Mouse (Mus musculus) thymus, adult 2 months (tissue): ENCODE results near the gene Ift140. TPM values are rescaled to one million over a fixed set of nuclear protein-coding genes. Genes with fewer than 3 reads are reported as not detected.

ENCODE experiments used
- DNase-seq: peaks from one replicate; pipeline ENCODE4 v3.0.0; 2021
- H3K27ac ChIP-seq: fragments of 200-500 bp; 2 replicates; pipeline ENCODE4 v1.5.1; 2012; ENCODE audit warnings: low read length, control low read depth; ENCODE audit not compliant: control insufficient read depth, insufficient read depth
- H3K27me3 ChIP-seq: fragments of 200-500 bp; 2 replicates; pipeline ENCODE4 v1.6.1; 2012; ENCODE audit warnings: mild to moderate bottlenecking, low read length, moderate library complexity, mixed read lengths; ENCODE audit not compliant: control insufficient read depth, insufficient read depth
- H3K36me3 ChIP-seq: fragments of 200-500 bp; 2 replicates; pipeline ENCODE4 v1.6.1; 2012; ENCODE audit warnings: mild to moderate bottlenecking, low read length, moderate library complexity; ENCODE audit not compliant: control insufficient read depth, insufficient read depth
- H3K4me1 ChIP-seq: fragments of 200-500 bp; replicated peaks from 2 replicates; pipeline ENCODE4 v1.6.1; 2012; ENCODE audit warnings: low read length; ENCODE audit not compliant: control insufficient read depth, insufficient read depth
- H3K4me3 ChIP-seq: fragments of 200-500 bp; 2 replicates; pipeline ENCODE4 v1.5.1; 2012; ENCODE audit warnings: mild to moderate bottlenecking, low read length, control low read depth, moderate library complexity; ENCODE audit not compliant: control insufficient read depth, insufficient read depth
- CTCF ChIP-seq: fragments of 200-500 bp; IDR thresholded peaks from 2 replicates; pipeline ENCODE4 v1.5.1; 2012; ENCODE audit warnings: mild to moderate bottlenecking, control low read depth, low read length, moderate library complexity, borderline replicate concordance; ENCODE audit not compliant: control insufficient read depth, poor library complexity, insufficient read depth; ENCODE audit errors: extremely low read depth
- POLR2A ChIP-seq: fragments of 200-500 bp; IDR thresholded peaks from 2 replicates; pipeline ENCODE4 v1.6.1; 2012; ENCODE audit warnings: mild to moderate bottlenecking, low read length, control low read depth, moderate library complexity; ENCODE audit not compliant: control insufficient read depth, poor library complexity, insufficient read depth; ENCODE audit errors: extremely low read depth
- WGBS: fragments of 180-500 bp; shearing (Covaris S2); methylation state at CpG from one replicate; pipeline ENCODE4 v1.1.7; 2018; 5-methylcytosine and 5-hydroxymethylcytosine counted together
- polyA plus RNA-seq: library from polyadenylated mRNA; depleted of rRNA; stranded (reverse); fragments of >200 nt; gene quantifications from 2 replicates; pipeline ENCODE4 v1.2.3, GENCODE M21; 2012; rRNA removed

Ift140 gene
- polyA plus RNA-seq, 1 experiment: 17.0 TPM

GRCm38 (mm10) chr17:25127079-25127478 is 111.2 kb downstream of the Ift140 start:
- Histone ChIP-seq H3K36me3 (no peaks in the 10 kb centered on the region), H3K27ac (no peak overlapping the region), H3K4me1 (no peaks in the 10 kb centered on the region), H3K4me3 (no peak overlapping the region), H3K27me3 (no peaks in the 10 kb centered on the region)
- TF ChIP-seq POLR2A (no peak), CTCF (no peak)
- 62% methylated on average over 8 of the region's 8 CpGs for WGBS
- DNase-seq: no peak

DNA sequence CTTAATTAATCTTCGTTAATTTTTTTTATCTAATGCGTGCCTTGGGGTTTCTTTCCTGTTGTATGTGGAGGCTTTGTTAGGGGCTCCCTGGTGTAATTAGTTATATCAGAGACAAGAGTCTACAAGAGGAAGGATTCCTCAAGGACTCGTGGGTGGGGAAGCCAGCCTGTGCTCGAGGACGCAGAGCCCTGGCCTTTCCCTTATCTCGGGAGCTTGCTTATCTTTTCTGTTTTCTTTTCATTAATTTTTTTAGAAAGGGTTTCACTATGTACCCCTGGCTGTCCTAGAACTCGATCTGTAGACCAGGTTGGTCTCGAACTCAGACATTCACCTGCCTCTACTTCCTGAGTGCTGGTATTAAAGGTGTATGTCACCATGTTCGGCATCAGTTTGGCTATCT is 111.8 kb downstream of the Ift140 start:
- 82% methylated on average over 9 of the region's 9 CpGs for WGBS
- TF ChIP-seq CTCF (no peak), POLR2A (no peak)

GRCm38 (mm10) chr17:25130060-25130459 is 114.2 kb downstream of the Ift140 start:
- DNase-seq: no peak
- no peaks in the 10 kb centered on the region for H3K36me3 ChIP-seq
- H3K27ac ChIP-seq: no peak overlapping the region
- 94% methylated on average over 1 of the region's 1 CpGs for WGBS
- H3K27me3 ChIP-seq: no peaks in the 10 kb centered on the region
- H3K4me3 ChIP-seq: no peak overlapping the region
- no peak for TF ChIP-seq POLR2A
- TF ChIP-seq CTCF: no peak
- H3K4me1 ChIP-seq: peaks cover 5% of the 10 kb centered on the region

More for the DNA sequence above, 111.8 kb downstream of the Ift140 start:
- Histone ChIP-seq H3K4me1 (no peaks in the 10 kb centered on the region), H3K27me3 (no peaks in the 10 kb centered on the region), H3K36me3 (no peaks in the 10 kb centered on the region), H3K4me3 (no peak overlapping the region), H3K27ac (no peak overlapping the region)
- DNase-seq: no peak

DNA sequence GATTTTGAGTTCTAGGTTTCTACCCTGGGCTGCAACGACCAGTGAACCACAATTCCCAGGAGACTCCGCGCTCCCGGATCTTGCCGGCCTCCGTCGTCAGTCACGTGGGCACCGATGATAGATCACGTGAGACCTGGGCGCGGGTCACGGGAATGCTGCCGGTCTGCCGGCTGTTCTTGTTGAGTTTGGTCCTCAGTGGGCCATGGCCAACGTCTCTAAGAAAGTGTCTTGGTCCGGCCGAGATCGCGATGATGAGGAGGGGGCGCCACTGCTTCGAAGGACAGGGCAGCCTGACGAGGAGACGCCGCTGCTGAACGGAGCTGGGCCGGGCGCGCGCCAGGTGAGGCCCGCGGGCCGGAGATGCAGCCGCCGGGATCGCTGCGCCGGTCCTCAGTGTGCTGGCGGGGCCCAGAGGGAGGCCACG is 117.4 kb downstream of the Ift140 start, which contains the start of gene Clcn7:
TSS of gene Clcn7 (plus strand) at position 117 of the 424 bp plus-strand sequence.
- Histone ChIP-seq H3K27ac (no peak within 1 kb of the TSS), H3K4me3 (peak within 1 kb of the TSS; percentile 84), H3K4me1 (peaks cover 5% of the 10 kb centered on the region), H3K36me3 (no peaks in the 10 kb centered on the region), H3K27me3 (no peaks in the 10 kb centered on the region)
- DNase-seq: peak; percentile 91
- under 1% methylated on average over 40 of the region's 40 CpGs for WGBS
- TF ChIP-seq CTCF (no peak), POLR2A (peak; percentile 56; the same call in 1 of the 2 replicates)

- no peak overlapping the region for H3K4me3 ChIP-seq
- H3K36me3 ChIP-seq: no peaks in the 10 kb centered on the region
- WGBS: 95% methylated on average over 6 of the region's 6 CpGs
- no peak for TF ChIP-seq CTCF
- TF ChIP-seq POLR2A: no peak
- DNase-seq: no peak
- H3K27me3 ChIP-seq: no peaks in the 10 kb centered on the region
- H3K27ac ChIP-seq: no peak overlapping the region
- peaks cover 5% of the 10 kb centered on the region for H3K4me1 ChIP-seq
Observed at GRCm38 (mm10) chr17:25135622-25136021, 119.7 kb downstream of the Ift140 start.

- WGBS: 97% methylated on average over 1 of the region's 1 CpGs
- H3K4me3 ChIP-seq: no peak overlapping the region
- H3K27ac ChIP-seq: no peak overlapping the region
- no peaks in the 10 kb centered on the region for H3K27me3 ChIP-seq
- no peak for TF ChIP-seq CTCF
- no peak for TF ChIP-seq POLR2A
- DNase-seq: no peak
- peaks cover 4% of the 10 kb centered on the region for H3K4me1 ChIP-seq
- H3K36me3 ChIP-seq: no peaks in the 10 kb centered on the region
Observed at GRCm38 (mm10) chr17:25138803-25139202, 122.9 kb downstream of the Ift140 start.

DNA sequence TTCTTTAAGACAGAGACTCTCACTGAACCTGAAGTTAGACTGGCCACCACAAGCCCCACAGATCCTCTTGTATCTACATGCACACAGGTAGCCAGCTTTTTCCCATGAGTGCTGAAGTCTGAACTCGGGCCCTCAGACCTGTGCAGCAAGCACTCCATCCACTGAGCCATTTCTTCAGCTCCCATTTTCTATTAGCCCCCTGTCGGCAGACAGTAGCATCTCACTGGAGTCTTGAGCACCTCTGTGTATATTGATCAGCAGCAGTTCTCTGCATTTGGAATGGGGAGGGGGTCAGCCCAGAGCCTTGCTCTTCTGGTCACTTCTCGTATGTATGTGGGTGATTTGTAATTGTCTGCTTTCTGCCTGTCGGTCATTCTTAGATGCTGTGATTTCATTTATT is 124.1 kb downstream of the Ift140 start:
- H3K4me3 ChIP-seq: no peak overlapping the region
- H3K4me1 ChIP-seq: no peaks in the 10 kb centered on the region
- WGBS: 77% methylated on average over 4 of the region's 4 CpGs
- DNase-seq: no peak
- TF ChIP-seq CTCF (no peak), POLR2A (no peak)
- H3K36me3 ChIP-seq: no peaks in the 10 kb centered on the region
- no peak overlapping the region for H3K27ac ChIP-seq
- H3K27me3 ChIP-seq: no peaks in the 10 kb centered on the region

Other genes with a start within 250 kb of the Ift140 start
- not detected in 2 replicates for gene Meiob, start 211.8 kb upstream of the Ift140 start, polyA plus RNA-seq
- 153 and 157 TPM in 2 replicates for gene Hagh, start 175.9 kb upstream of the Ift140 start, polyA plus RNA-seq
- gene Fahd1, start 165.7 kb upstream of the Ift140 start, polyA plus RNA-seq: 6.9 and 7.8 TPM in 2 replicates
- 8.4 and 9.0 TPM in 2 replicates for gene Igfals, start 150.1 kb upstream of the Ift140 start, polyA plus RNA-seq
- 88.8 and 96.1 TPM in 2 replicates for gene Nubp2, start 129.7 kb upstream of the Ift140 start, polyA plus RNA-seq
- gene Spsb3, start 129.4 kb upstream of the Ift140 start, polyA plus RNA-seq: 274 and 285 TPM in 2 replicates
- 48.2 and 55.3 TPM in 2 replicates for gene Eme2, start 121.0 kb upstream of the Ift140 start, polyA plus RNA-seq
- gene Mrps34, start 121.0 kb upstream of the Ift140 start, polyA plus RNA-seq: 146 and 152 TPM in 2 replicates
- gene Nme3, start 119.6 kb upstream of the Ift140 start, polyA plus RNA-seq: 63.3 and 76.7 TPM in 2 replicates
- 255 and 272 TPM in 2 replicates for gene Mapk8ip3, start 79.1 kb upstream of the Ift140 start, polyA plus RNA-seq
- gene Jpt2, start 55.4 kb upstream of the Ift140 start, polyA plus RNA-seq: 13.5 and 15.0 TPM in 2 replicates
- gene Cramp1l, start 297 bp upstream of the Ift140 start, polyA plus RNA-seq: 41.4 and 46.9 TPM in 2 replicates
- gene Tmem204, start 67.5 kb downstream of the Ift140 start, polyA plus RNA-seq: 7.2 and 11.3 TPM in 2 replicates
- 26.4 and 28.1 TPM in 2 replicates for gene Telo2, start 99.9 kb downstream of the Ift140 start, polyA plus RNA-seq
- not detected in 2 replicates for gene Ptx4, start 104.7 kb downstream of the Ift140 start, polyA plus RNA-seq
- 43.4 and 45.9 TPM in 2 replicates for gene Clcn7, start 117.3 kb downstream of the Ift140 start, polyA plus RNA-seq
- gene Ccdc154, start 146.4 kb downstream of the Ift140 start, polyA plus RNA-seq: 0.05 and 0.09 TPM in 2 replicates
- gene Gm38655, start 159.4 kb downstream of the Ift140 start, polyA plus RNA-seq: 0.11 TPM in 1 of 2 replicates, not detected in the other
- gene BC003965, start 168.5 kb downstream of the Ift140 start, polyA plus RNA-seq: 17.8 and 18.8 TPM in 2 replicates
- 60.1 and 64.6 TPM in 2 replicates for gene Unkl, start 172.3 kb downstream of the Ift140 start, polyA plus RNA-seq
- 39.8 and 47.7 TPM in 2 replicates for gene Gnptg, start 224.0 kb downstream of the Ift140 start, polyA plus RNA-seq
- gene Tsr3, start 224.1 kb downstream of the Ift140 start, polyA plus RNA-seq: 38.0 and 40.9 TPM in 2 replicates
- 56.5 and 60.9 TPM in 2 replicates for gene Baiap3, start 240.3 kb downstream of the Ift140 start, polyA plus RNA-seq